Mouse (Mus musculus) MEL (cell line): ENCODE measurements around the gene Insyn1.

Source experiments
- CHD2 ChIP-seq: IDR thresholded peaks from 2 replicates; pipeline ENCODE4 v1.6.1; 2011; ENCODE audit warnings: low read length, improper control_type of control experiment
- CTCF ChIP-seq, 3 experiments: IDR thresholded peaks in 2 of 3; conservative IDR thresholded peaks in 1 of 3; 2 replicates each; pipeline ENCODE4 v1.5.1; 2011 to 2012; ENCODE audit warnings: low read length in 3 of 3, low read depth in 2 of 3, mild to moderate bottlenecking in 2 of 3, improper control_type of control experiment in 1 of 3, inconsistent platforms in 1 of 3, mixed read lengths in 1 of 3, moderate library complexity in 1 of 3; ENCODE audit not compliant: control insufficient read depth in 1 of 3, insufficient read depth in 1 of 3, poor library complexity in 1 of 3, severe bottlenecking in 1 of 3
- JUND ChIP-seq: IDR thresholded peaks from 2 replicates; pipeline ENCODE4 v1.6.1; 2011; ENCODE audit warnings: low read depth, mild to moderate bottlenecking, improper control_type of control experiment, low read length
- MAFK ChIP-seq: IDR thresholded peaks from 2 replicates; pipeline ENCODE4 v1.6.1; 2011; ENCODE audit warnings: low read depth, mild to moderate bottlenecking, low read length, improper control_type of control experiment, borderline replicate concordance
- MEF2A ChIP-seq: IDR thresholded peaks from 2 replicates; pipeline ENCODE4 v1.6.1; 2014; ENCODE audit warnings: low read depth, mild to moderate bottlenecking, inconsistent platforms, low read length, improper control_type of control experiment; ENCODE audit not compliant: poor library complexity, insufficient replicate concordance, severe bottlenecking; ENCODE audit errors: extremely low read depth
- POLR2A ChIP-seq, 2 experiments: IDR thresholded peaks; 2 replicates each; pipeline ENCODE4 v1.6.1; 2011 to 2012; ENCODE audit warnings: low read length in 2 of 2, mild to moderate bottlenecking in 2 of 2, control low read depth in 1 of 2, improper control_type of control experiment in 1 of 2, low read depth in 1 of 2, moderate library complexity in 1 of 2; ENCODE audit not compliant: control insufficient read depth in 1 of 2, insufficient read depth in 1 of 2, poor library complexity in 1 of 2
- SIN3A ChIP-seq: IDR thresholded peaks from 2 replicates; pipeline ENCODE4 v1.6.1; 2012; ENCODE audit warnings: low read length, improper control_type of control experiment, inconsistent platforms
- TAL1 ChIP-seq: IDR thresholded peaks from 2 replicates; pipeline ENCODE4 v1.6.1; 2012; ENCODE audit warnings: mild to moderate bottlenecking, inconsistent platforms, low read length, moderate library complexity, mixed read lengths
- TCF12 ChIP-seq: IDR thresholded peaks from 2 replicates; pipeline ENCODE4 v1.6.1; 2014; ENCODE audit warnings: low read depth, mild to moderate bottlenecking, inconsistent platforms, low read length, improper control_type of control experiment, moderate library complexity
- ZMIZ1 ChIP-seq: IDR thresholded peaks from 2 replicates; pipeline ENCODE4 v1.6.1; 2012; ENCODE audit warnings: low read depth, mild to moderate bottlenecking, inconsistent platforms, low read length, improper control_type of control experiment, moderate library complexity

DNA sequence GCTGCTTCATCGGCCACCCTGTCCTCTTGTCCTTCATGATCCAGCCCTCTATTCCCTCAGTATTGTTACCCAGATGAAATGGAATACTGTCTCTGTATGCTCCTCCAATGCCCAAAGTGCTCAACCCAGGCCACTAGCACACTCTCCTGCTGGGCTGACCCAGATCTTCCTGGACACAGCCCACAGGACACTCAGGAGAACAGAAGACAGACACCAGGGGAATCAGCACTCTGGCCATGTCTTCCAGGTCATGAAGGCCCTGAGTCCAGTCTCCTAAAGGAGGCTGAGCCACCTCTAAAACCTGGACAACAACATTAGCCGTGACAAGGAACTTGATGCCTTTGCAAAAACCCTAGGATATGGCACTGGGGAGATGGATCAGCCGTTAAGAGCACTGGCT lies 28.1 kb downstream of the Insyn1 start:
- TF ChIP-seq TAL1 (no peak), MEF2A (no peak), CTCF (IDR thresholded peaks at IDR 0.05 in 2 of 3, conservative IDR thresholded peaks at IDR 0.05 in 1 of 3; ENCODE audit: control insufficient read depth in 1 of 3, insufficient read depth in 1 of 3, low read depth in 2 of 3, low read length in 3 of 3, poor library complexity in 1 of 3, severe bottlenecking in 1 of 3) (no peak), ZMIZ1 (no peak), CHD2 (no peak), JUND (no peak), TCF12 (no peak), POLR2A (IDR thresholded peaks at IDR 0.05; ENCODE audit: control insufficient read depth in 1 of 2, insufficient read depth in 1 of 2, low read depth in 1 of 2, low read length in 2 of 2, poor library complexity in 1 of 2) (no peak), MAFK (no peak), SIN3A (no peak)
